Mouse (Mus musculus): ENCODE data around the gene Bag3. TPM values are rescaled to one million over a fixed set of nuclear protein-coding genes. Genes with fewer than 3 reads are reported as not detected.
"Not testable (repeated sequence)": the region's sequence is repeated elsewhere in the genome, so short reads cannot be mapped to it uniquely, and the experiment has no call there.

Bag3 gene
- polyA plus RNA-seq, 1 experiment, result 9.4 TPM

- Histone ChIP-seq H3K4me3 (replicated peaks) (no peak overlapping the region), H3K36me3 (ENCODE audit: control insufficient read depth) (peaks cover 22% of the 10 kb centered on the region), H3K4me1 (ENCODE audit: control insufficient read depth) (no peaks in the 10 kb centered on the region), H3K9me3 (ENCODE audit: control insufficient read depth, low read length) (no peaks in the 10 kb centered on the region), H3K27me3 (ENCODE audit: control insufficient read depth) (no peaks in the 10 kb centered on the region)
- TF ChIP-seq TAL1 (IDR thresholded peaks at IDR 0.05; ENCODE audit: low read length), result no peak
- TF ChIP-seq GATA1 (IDR thresholded peaks at IDR 0.05; ENCODE audit: low read length), result no peak
Measured at GRCm38 (mm10) chr7:128551087-128551457, 27.7 kb downstream of the Bag3 start.

- no peak overlapping the region for H3K4me3 ChIP-seq (replicated peaks)
- TF ChIP-seq TAL1 (IDR thresholded peaks at IDR 0.05; ENCODE audit: low read length), result no peak
- TF ChIP-seq GATA1 (IDR thresholded peaks at IDR 0.05; ENCODE audit: low read length), result no peak
- no peaks in the 10 kb centered on the region for H3K9me3 ChIP-seq (ENCODE audit: control insufficient read depth, low read length)
- H3K4me1 ChIP-seq (ENCODE audit: control insufficient read depth), result no peaks in the 10 kb centered on the region
- H3K27me3 ChIP-seq (ENCODE audit: control insufficient read depth), result no peaks in the 10 kb centered on the region
- peaks cover 3% of the 10 kb centered on the region for H3K36me3 ChIP-seq (ENCODE audit: control insufficient read depth)
Measured at GRCm38 (mm10) chr7:128553105-128553705, 29.8 kb downstream of the Bag3 start.

- no peaks in the 10 kb centered on the region for H3K4me1 ChIP-seq (ENCODE audit: control insufficient read depth)
- no peaks in the 10 kb centered on the region for H3K36me3 ChIP-seq (ENCODE audit: control insufficient read depth)
- TF ChIP-seq TAL1 (IDR thresholded peaks at IDR 0.05; ENCODE audit: low read length) (no peak), GATA1 (IDR thresholded peaks at IDR 0.05; ENCODE audit: low read length) (no peak)
- H3K9me3 ChIP-seq (ENCODE audit: control insufficient read depth, low read length), result no peaks in the 10 kb centered on the region
- H3K4me3 ChIP-seq (replicated peaks), result no peak overlapping the region
- no peaks in the 10 kb centered on the region for H3K27me3 ChIP-seq (ENCODE audit: control insufficient read depth)
Measured at GRCm38 (mm10) chr7:128554502-128554901, 31.1 kb downstream of the Bag3 start.

DNA sequence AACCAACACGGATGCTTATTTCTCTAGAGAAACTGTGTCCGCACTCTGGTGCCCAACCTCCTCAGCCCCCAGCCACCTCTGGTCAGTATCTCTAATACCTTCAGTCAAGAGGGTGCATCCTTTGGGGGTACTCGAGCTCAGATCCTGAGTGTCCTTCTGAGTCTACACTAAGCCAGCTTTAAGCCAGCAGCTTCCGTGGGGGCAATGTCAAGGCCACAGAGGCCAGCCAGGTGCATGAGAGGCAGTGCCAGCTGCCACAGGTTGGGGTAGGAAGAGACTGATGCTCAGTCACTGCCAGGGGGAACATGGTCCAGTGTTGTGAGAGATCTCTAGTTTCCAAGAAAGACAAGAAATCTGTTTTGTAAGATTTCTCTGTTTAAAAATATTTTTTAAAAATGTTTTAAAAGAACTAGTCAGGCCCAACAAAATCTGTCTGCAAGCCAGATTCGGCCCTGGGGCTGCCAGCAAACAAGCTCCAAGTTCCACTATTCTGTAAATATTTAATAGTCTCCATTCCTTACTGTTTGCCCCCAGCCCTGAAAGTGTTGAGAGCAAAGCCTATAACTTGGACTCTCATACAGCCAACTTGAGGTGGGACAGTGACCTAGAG, 31.8 kb downstream of the Bag3 start:
- Histone ChIP-seq H3K4me1 (ENCODE audit: control insufficient read depth) (no peaks in the 10 kb centered on the region), H3K9me3 (ENCODE audit: control insufficient read depth, low read length) (no peaks in the 10 kb centered on the region), H3K36me3 (ENCODE audit: control insufficient read depth) (no peaks in the 10 kb centered on the region), H3K27me3 (ENCODE audit: control insufficient read depth) (no peaks in the 10 kb centered on the region), H3K4me3 (replicated peaks) (no peak overlapping the region)
- TF ChIP-seq TAL1 (IDR thresholded peaks at IDR 0.05; ENCODE audit: low read length), result no peak
- TF ChIP-seq GATA1 (IDR thresholded peaks at IDR 0.05; ENCODE audit: low read length), result no peak

DNA sequence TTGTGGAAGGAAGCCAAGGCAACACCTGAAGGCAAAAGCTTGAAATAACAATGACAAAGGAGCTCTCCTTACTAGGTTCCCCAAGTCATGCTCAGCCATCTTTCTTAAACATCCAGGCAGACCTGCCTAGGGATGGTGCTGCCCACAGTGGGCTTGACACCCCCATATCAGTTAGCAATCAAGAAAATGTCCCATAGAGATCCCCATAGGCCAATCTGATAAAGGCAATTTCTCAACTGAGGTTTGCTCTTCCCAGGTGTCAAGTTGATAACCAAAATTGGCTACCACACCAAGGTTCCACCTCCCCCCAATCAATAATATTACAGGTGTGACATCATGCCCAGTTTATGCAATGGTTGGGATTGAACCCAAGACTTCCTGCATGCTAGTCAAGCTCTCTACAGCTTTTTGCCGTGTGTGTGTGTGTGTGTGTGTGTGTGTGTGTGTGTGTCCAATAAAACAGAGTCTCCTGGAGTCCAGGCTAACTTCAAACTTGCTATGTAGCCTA, 33.6 kb downstream of the Bag3 start:
- Histone ChIP-seq H3K4me1 (ENCODE audit: control insufficient read depth) (no peaks in the 10 kb centered on the region), H3K36me3 (ENCODE audit: control insufficient read depth) (no peaks in the 10 kb centered on the region), H3K4me3 (replicated peaks) (no peak overlapping the region), H3K9me3 (ENCODE audit: control insufficient read depth, low read length) (no peaks in the 10 kb centered on the region), H3K27me3 (ENCODE audit: control insufficient read depth) (no peaks in the 10 kb centered on the region)
- no peak for TF ChIP-seq GATA1 (IDR thresholded peaks at IDR 0.05; ENCODE audit: low read length)
- TF ChIP-seq TAL1 (IDR thresholded peaks at IDR 0.05; ENCODE audit: low read length), result no peak

GRCm38 (mm10) chr7:128563373-128563772, 40.0 kb downstream of the Bag3 start:
- Histone ChIP-seq H3K4me3 (replicated peaks) (no peak overlapping the region), H3K27me3 (ENCODE audit: control insufficient read depth) (no peaks in the 10 kb centered on the region), H3K36me3 (ENCODE audit: control insufficient read depth) (no peaks in the 10 kb centered on the region), H3K4me1 (ENCODE audit: control insufficient read depth) (0 out of 2 replicates have a peak, but pooled peaks cover 2% of the 10 kb centered on the region), H3K9me3 (ENCODE audit: control insufficient read depth, low read length) (no peaks in the 10 kb centered on the region)
- TF ChIP-seq GATA1 (IDR thresholded peaks at IDR 0.05; ENCODE audit: low read length) (no peak), TAL1 (IDR thresholded peaks at IDR 0.05; ENCODE audit: low read length) (no peak)

DNA sequence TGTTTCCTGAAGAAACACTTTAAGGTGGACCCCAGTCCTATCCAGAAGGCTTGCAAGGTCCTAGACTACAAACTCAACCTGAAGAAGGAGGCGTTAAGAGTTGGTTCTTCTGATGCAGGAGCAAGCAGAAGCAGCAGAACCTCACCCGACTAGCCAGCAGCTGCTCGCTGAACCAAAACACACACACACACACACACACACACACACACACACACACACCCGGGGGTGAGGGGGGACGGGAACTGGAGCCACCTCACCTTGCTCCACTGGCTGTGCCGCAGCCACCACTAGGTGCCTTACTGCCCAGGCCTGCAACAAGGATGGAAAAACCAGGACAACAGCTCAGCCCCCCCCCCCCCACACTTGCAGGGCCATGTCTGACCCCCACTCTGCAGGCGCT, 42.9 kb downstream of the Bag3 start:
- Histone ChIP-seq H3K9me3 (ENCODE audit: control insufficient read depth, low read length) (no peaks in the 10 kb centered on the region), H3K4me1 (ENCODE audit: control insufficient read depth) (peaks cover 21% of the 10 kb centered on the region), H3K36me3 (ENCODE audit: control insufficient read depth) (no peaks in the 10 kb centered on the region), H3K27me3 (ENCODE audit: control insufficient read depth) (no peaks in the 10 kb centered on the region), H3K4me3 (replicated peaks) (no peak overlapping the region)
- TF ChIP-seq GATA1 (IDR thresholded peaks at IDR 0.05; ENCODE audit: low read length) (no peak), TAL1 (IDR thresholded peaks at IDR 0.05; ENCODE audit: low read length) (no peak)

DNA sequence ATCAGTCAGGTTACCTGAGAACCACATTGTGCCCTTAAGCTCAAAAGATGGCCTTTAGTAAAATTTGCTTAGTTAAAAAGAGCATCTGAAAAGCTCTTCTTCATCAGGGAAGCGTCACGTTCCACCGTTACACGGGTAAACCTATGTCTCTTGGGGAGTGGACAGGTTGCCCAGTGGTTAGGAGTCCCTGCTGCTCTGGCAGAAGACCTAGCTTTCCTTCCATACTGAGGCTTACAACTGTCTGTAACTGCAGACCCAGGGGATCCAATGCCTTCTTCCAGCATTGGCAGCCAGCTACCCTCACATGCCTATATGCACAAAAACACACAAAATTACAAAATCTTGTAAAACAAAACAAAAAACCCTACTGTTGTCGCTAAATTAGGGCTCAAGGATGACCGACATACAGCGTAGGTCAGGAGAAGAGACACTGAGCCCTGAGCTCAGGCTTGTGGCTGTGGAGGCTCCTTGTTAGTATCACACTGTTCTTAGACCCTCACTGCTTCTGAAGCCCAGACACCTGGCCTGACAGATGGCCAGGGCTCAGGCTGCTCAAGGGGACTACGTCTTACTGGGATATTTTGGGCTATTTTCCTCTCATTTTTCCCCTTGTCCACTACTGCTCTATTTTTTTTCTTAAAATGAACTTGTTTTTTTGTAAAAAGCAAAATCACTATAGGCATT, 44.3 kb downstream of the Bag3 start:
- H3K36me3 ChIP-seq (ENCODE audit: control insufficient read depth), result no peaks in the 10 kb centered on the region
- peaks cover 30% of the 10 kb centered on the region for H3K4me1 ChIP-seq (ENCODE audit: control insufficient read depth)
- H3K27me3 ChIP-seq (ENCODE audit: control insufficient read depth), result no peaks in the 10 kb centered on the region
- TF ChIP-seq TAL1 (IDR thresholded peaks at IDR 0.05; ENCODE audit: low read length) (no peak), GATA1 (IDR thresholded peaks at IDR 0.05; ENCODE audit: low read length) (no peak)
- no peak overlapping the region for H3K4me3 ChIP-seq (replicated peaks)
- no peaks in the 10 kb centered on the region for H3K9me3 ChIP-seq (ENCODE audit: control insufficient read depth, low read length)

DNA sequence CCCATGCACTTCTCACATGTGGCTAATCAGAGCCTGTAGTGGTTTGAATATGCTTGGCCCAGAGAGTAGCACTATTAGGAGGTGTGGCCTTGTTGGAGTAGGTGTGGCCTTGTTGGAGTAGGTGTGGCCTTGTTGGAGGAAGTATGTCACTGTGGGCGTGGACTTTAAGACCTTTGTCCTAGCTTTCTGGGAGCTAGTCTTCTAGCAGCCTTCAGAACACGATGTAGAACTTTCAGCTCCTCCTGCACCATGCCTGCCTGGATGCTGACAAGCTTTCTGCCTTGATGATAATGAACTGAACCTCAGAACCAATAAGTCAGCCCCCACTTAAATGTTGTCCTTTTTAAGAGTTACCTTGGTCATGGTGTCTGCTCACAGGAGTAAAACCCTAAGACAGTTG, 46.0 kb downstream of the Bag3 start:
- not testable (repeated sequence) for H3K4me3 ChIP-seq (replicated peaks); H3K9me3 ChIP-seq (ENCODE audit: control insufficient read depth, low read length); H3K27me3 ChIP-seq (ENCODE audit: control insufficient read depth); H3K36me3 ChIP-seq (ENCODE audit: control insufficient read depth)
- H3K4me1 ChIP-seq (ENCODE audit: control insufficient read depth), result peaks cover 30% of the 10 kb centered on the region
